Mouse (Mus musculus): Measurements from ENCODE around the gene Gpr25. TPM values are rescaled to one million over a fixed set of nuclear protein-coding genes. Genes with fewer than 3 reads are reported as not detected.

The Gpr25 gene
- polyA plus RNA-seq, 1 experiment from 2014 or later = not detected

DNA sequence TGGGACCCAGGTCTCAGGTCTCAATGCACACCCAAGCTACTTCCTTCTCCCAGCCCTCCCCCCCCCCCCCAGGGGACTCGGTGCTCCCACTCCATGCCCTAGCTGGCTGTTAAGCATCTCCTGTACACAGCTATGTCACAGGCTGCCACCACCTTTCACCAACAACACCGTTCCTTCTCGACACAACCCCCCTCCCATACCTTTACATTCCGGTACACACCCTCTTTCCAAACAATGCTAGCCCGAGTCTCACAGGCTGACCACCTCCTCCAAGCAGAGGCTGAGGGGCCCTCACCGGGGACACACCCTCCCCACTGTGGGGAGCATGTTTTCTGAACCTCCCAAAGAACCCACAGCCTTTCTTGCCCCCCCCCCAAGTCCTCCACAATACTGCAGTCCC, 29.1 kb downstream of the Gpr25 start:
- WGBS = 2% methylated on average over 6 of the region's 6 CpGs
- Histone ChIP-seq H3K4me1 (ENCODE audit: control insufficient read depth, insufficient read depth, low read length) (peaks cover 43% of the 10 kb centered on the region), H3K9ac (ENCODE audit: low read length) (peak overlapping the region; percentile 40)

GRCm38 (mm10) chr1:136230201-136230600, 30.5 kb downstream of the Gpr25 start:
- no peaks in the 10 kb centered on the region; the same call in 1 of the 2 replicates for H3K36me3 ChIP-seq (ENCODE audit: control insufficient read depth, insufficient read depth, low read length)
- no peaks in the 10 kb centered on the region for H3K9me3 ChIP-seq (ENCODE audit: control insufficient read depth, low read length)
- peak overlapping the region; percentile 80 for H3K4me2 ChIP-seq (ENCODE audit: low read depth, severe bottlenecking)
- no peaks in the 10 kb centered on the region for H3K27me3 ChIP-seq (ENCODE audit: control insufficient read depth, insufficient read depth, low read length)
- peak overlapping the region; percentile 30; the same call in 1 of the 2 replicates for H3K27ac ChIP-seq (replicated peaks; ENCODE audit: low read depth, low read length)
- H3K9ac ChIP-seq (ENCODE audit: low read length) = 0 out of 2 replicates have a peak overlapping the region, but pooled peaks have one; percentile 19
- H3K4me1 ChIP-seq (ENCODE audit: control insufficient read depth, insufficient read depth, low read length) = peaks cover 43% of the 10 kb centered on the region
- H3K4me3 ChIP-seq (ENCODE audit: low read depth, low read length) = peak overlapping the region; percentile 11
- DNase-seq (ENCODE audit: low spot score) (peak; percentile 52), ATAC-seq (ENCODE audit: insufficient number of reproducible peaks, low FRiP score, low TSS enrichment, low read depth) (no peak)
- WGBS = 21% methylated on average over 11 of the region's 11 CpGs

More for the DNA sequence above, 29.1 kb downstream of the Gpr25 start:
- no peak overlapping the region for H3K27ac ChIP-seq (replicated peaks; ENCODE audit: low read depth, low read length)
- DNase-seq (ENCODE audit: low spot score) (peak; percentile 26), ATAC-seq (ENCODE audit: insufficient number of reproducible peaks, low FRiP score, low TSS enrichment, low read depth) (no peak)
- no peaks in the 10 kb centered on the region for H3K9me3 ChIP-seq (ENCODE audit: control insufficient read depth, low read length)
- H3K4me3 ChIP-seq (ENCODE audit: low read depth, low read length) = peak overlapping the region; percentile 73
- peak overlapping the region; percentile 80 for H3K4me2 ChIP-seq (ENCODE audit: low read depth, severe bottlenecking)
- no peaks in the 10 kb centered on the region for H3K27me3 ChIP-seq (ENCODE audit: control insufficient read depth, insufficient read depth, low read length)
- H3K36me3 ChIP-seq (ENCODE audit: control insufficient read depth, insufficient read depth, low read length) = no peaks in the 10 kb centered on the region; the same call in 1 of the 2 replicates

DNA sequence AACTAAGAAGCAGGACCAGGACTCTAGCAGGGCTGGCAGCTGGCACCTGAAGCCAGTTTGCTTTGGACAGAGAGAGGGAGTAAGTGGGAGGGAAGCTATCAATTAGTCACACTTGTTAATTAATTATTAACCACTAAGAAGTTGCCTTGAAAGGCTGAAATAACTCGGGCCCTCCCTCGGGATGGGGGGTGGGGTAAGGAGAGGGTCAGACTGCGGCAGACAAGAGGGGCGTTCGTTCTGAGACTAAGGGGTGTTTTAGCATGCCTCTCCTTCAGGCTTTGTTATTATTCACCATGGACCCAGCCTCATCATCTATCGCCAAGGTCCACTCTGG, 31.7 kb downstream of the Gpr25 start:
- Histone ChIP-seq H3K4me2 (ENCODE audit: low read depth, severe bottlenecking) (no peak overlapping the region), H3K4me1 (ENCODE audit: control insufficient read depth, insufficient read depth, low read length) (peaks cover 40% of the 10 kb centered on the region), H3K9me3 (ENCODE audit: control insufficient read depth, low read length) (no peaks in the 10 kb centered on the region), H3K27ac (replicated peaks; ENCODE audit: low read depth, low read length) (no peak overlapping the region), H3K4me3 (ENCODE audit: low read depth, low read length) (no peak overlapping the region), H3K27me3 (ENCODE audit: control insufficient read depth, insufficient read depth, low read length) (no peaks in the 10 kb centered on the region), H3K9ac (ENCODE audit: low read length) (no peak overlapping the region), H3K36me3 (ENCODE audit: control insufficient read depth, insufficient read depth, low read length) (peaks cover 5% of the 10 kb centered on the region; the same call in 1 of the 2 replicates)
- 38% methylated on average over 6 of the region's 6 CpGs for WGBS
- DNase-seq (ENCODE audit: low spot score) = no peak
- no peak for ATAC-seq (ENCODE audit: insufficient number of reproducible peaks, low FRiP score, low TSS enrichment, low read depth)

DNA sequence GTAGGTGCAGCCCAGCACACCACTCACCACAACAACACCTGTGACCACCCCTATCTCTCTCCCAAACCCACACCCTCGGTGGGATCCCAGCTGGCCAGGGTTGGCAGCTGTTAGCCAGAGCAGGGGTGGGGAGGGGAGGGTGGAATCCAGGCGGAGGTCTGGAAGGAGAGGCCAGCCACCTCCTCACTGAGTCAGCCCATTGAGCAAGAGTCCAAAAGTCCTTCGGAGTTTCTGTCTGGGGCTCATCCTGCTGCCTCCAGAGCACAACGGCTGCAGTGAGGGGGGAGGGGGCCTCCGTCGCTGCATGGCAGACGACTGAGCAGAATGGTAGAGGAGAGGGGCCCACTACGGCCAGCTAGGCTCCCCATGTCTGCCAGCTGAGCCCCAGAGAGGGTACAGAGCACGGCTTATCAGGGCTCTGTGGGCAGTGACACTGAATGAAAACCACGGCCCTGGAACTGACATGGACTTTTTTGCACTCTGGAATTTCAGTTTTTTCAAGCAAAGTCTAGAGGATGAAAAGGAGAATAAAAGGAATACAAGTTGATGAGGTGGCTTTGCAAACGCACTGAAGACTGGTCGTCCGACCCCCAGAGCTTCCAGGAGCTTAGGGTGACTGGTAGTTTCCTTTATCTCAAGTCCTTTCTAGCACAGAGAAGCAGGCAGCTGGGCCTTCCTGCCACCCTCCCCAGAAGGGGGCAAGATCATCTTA, 32.2 kb downstream of the Gpr25 start:
- Histone ChIP-seq H3K27me3 (ENCODE audit: control insufficient read depth, insufficient read depth, low read length) (no peaks in the 10 kb centered on the region), H3K4me3 (ENCODE audit: low read depth, low read length) (no peak overlapping the region), H3K9me3 (ENCODE audit: control insufficient read depth, low read length) (no peaks in the 10 kb centered on the region), H3K4me1 (ENCODE audit: control insufficient read depth, insufficient read depth, low read length) (peaks cover 40% of the 10 kb centered on the region), H3K27ac (replicated peaks; ENCODE audit: low read depth, low read length) (no peak overlapping the region), H3K4me2 (ENCODE audit: low read depth, severe bottlenecking) (no peak overlapping the region), H3K9ac (ENCODE audit: low read length) (no peak overlapping the region), H3K36me3 (ENCODE audit: control insufficient read depth, insufficient read depth, low read length) (peaks cover 5% of the 10 kb centered on the region; the same call in 1 of the 2 replicates)
- ATAC-seq (ENCODE audit: insufficient number of reproducible peaks, low FRiP score, low TSS enrichment, low read depth) (no peak), DNase-seq (ENCODE audit: low spot score) (peak; percentile 25)
- WGBS = 31% methylated on average over 13 of the region's 13 CpGs

DNA sequence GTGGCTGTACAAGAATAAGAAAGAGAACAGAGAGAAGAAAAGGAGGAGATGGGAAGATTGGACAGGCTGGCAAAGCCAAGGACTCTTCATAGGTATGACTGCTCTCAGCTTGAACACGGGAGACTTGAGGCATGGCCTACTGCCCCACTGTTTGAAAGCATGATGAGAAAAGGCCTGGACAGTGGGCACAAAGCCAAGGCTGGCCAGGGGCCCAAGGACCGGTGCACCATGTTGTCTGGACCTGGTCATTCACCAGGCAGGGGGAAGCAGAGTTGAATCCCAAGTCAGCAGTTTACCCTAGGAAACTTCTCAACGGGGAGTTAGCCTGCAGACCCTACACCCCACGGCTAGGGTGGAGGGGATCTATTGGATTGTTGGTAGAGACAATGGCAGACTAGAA, 32.8 kb downstream of the Gpr25 start:
- Histone ChIP-seq H3K27me3 (ENCODE audit: control insufficient read depth, insufficient read depth, low read length) (no peaks in the 10 kb centered on the region), H3K4me2 (ENCODE audit: low read depth, severe bottlenecking) (no peak overlapping the region), H3K9ac (ENCODE audit: low read length) (no peak overlapping the region), H3K36me3 (ENCODE audit: control insufficient read depth, insufficient read depth, low read length) (peaks cover 5% of the 10 kb centered on the region; the same call in 1 of the 2 replicates), H3K4me1 (ENCODE audit: control insufficient read depth, insufficient read depth, low read length) (peaks cover 40% of the 10 kb centered on the region), H3K4me3 (ENCODE audit: low read depth, low read length) (no peak overlapping the region), H3K27ac (replicated peaks; ENCODE audit: low read depth, low read length) (no peak overlapping the region), H3K9me3 (ENCODE audit: control insufficient read depth, low read length) (no peaks in the 10 kb centered on the region)
- 83% methylated on average over 4 of the region's 4 CpGs for WGBS
- DNase-seq (ENCODE audit: low spot score) (no peak), ATAC-seq (ENCODE audit: insufficient number of reproducible peaks, low FRiP score, low TSS enrichment, low read depth) (no peak)

DNA sequence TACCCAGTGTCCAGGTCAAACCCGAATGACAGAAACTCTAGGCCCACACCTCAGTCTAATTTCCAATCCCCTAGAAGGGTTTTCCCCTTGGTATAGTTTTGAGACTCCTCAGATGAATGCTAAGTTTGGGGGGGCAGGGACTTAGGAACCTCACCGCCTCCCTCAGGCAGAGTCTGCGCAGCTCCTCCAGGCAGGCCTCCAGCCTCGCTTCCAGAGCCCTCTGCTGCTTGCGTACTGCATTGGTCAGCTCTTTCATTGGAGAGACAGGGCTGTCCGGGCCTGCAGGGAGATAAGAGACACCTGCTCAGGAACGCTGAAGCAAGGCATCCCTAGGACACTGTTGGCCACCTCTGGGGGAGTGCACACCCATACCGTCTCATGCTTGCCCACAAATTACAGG, 34.0 kb downstream of the Gpr25 start:
- Histone ChIP-seq H3K27ac (replicated peaks; ENCODE audit: low read depth, low read length) (no peak overlapping the region), H3K27me3 (ENCODE audit: control insufficient read depth, insufficient read depth, low read length) (no peaks in the 10 kb centered on the region), H3K4me2 (ENCODE audit: low read depth, severe bottlenecking) (no peak overlapping the region), H3K4me1 (ENCODE audit: control insufficient read depth, insufficient read depth, low read length) (peaks cover 33% of the 10 kb centered on the region), H3K36me3 (ENCODE audit: control insufficient read depth, insufficient read depth, low read length) (peaks cover 5% of the 10 kb centered on the region; the same call in 1 of the 2 replicates), H3K9ac (ENCODE audit: low read length) (no peak overlapping the region), H3K4me3 (ENCODE audit: low read depth, low read length) (no peak overlapping the region), H3K9me3 (ENCODE audit: control insufficient read depth, low read length) (no peaks in the 10 kb centered on the region)
- no peak for ATAC-seq (ENCODE audit: insufficient number of reproducible peaks, low FRiP score, low TSS enrichment, low read depth)
- DNase-seq (ENCODE audit: low spot score) = no peak
- 91% methylated on average over 8 of the region's 8 CpGs for WGBS

GRCm38 (mm10) chr1:136225846-136226245, 34.8 kb downstream of the Gpr25 start:
- no peaks in the 10 kb centered on the region for H3K9me3 ChIP-seq (ENCODE audit: control insufficient read depth, low read length)
- no peaks in the 10 kb centered on the region for H3K27me3 ChIP-seq (ENCODE audit: control insufficient read depth, insufficient read depth, low read length)
- no peak overlapping the region for H3K9ac ChIP-seq (ENCODE audit: low read length)
- H3K4me2 ChIP-seq (ENCODE audit: low read depth, severe bottlenecking) = no peak overlapping the region
- H3K27ac ChIP-seq (replicated peaks; ENCODE audit: low read depth, low read length) = no peak overlapping the region
- peaks cover 5% of the 10 kb centered on the region; the same call in 1 of the 2 replicates for H3K36me3 ChIP-seq (ENCODE audit: control insufficient read depth, insufficient read depth, low read length)
- H3K4me3 ChIP-seq (ENCODE audit: low read depth, low read length) = no peak overlapping the region
- no peak for ATAC-seq (ENCODE audit: insufficient number of reproducible peaks, low FRiP score, low TSS enrichment, low read depth)
- DNase-seq (ENCODE audit: low spot score) = no peak
- WGBS = 95% methylated on average over 8 of the region's 8 CpGs
- peaks cover 25% of the 10 kb centered on the region for H3K4me1 ChIP-seq (ENCODE audit: control insufficient read depth, insufficient read depth, low read length)

DNA sequence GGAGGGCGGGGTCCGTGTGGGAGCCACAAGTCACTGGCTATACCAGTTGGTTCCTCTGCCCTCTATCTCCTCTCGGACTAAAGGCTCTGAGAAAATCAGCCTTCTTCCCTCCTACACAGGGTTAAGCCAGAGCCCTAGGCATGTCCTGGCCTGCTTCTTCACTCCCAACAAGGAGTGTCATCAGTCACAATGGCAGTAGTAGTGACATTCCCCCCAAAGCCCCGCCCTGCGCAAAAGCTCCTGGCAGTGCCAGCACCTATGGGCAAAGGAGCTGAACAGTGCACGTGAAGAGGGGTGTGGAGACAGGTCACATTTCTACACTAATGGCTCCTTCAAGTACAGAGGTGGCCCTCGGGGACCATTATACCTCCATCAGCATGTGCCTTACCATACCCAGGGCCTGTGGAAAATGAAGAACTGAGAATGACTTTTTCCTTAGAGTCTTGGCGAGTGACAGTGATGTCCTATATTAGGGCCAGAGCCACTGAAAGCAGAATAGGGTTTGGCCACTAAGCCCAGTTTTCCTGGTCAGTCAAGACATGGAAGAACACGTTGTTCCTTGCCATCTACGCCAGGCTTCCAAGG, 36.8 kb downstream of the Gpr25 start:
- Histone ChIP-seq H3K4me3 (ENCODE audit: low read depth, low read length) (no peak overlapping the region), H3K27ac (replicated peaks; ENCODE audit: low read depth, low read length) (no peak overlapping the region), H3K9me3 (ENCODE audit: control insufficient read depth, low read length) (no peaks in the 10 kb centered on the region), H3K9ac (ENCODE audit: low read length) (no peak overlapping the region), H3K4me2 (ENCODE audit: low read depth, severe bottlenecking) (no peak overlapping the region), H3K27me3 (ENCODE audit: control insufficient read depth, insufficient read depth, low read length) (no peaks in the 10 kb centered on the region), H3K36me3 (ENCODE audit: control insufficient read depth, insufficient read depth, low read length) (peaks cover 9% of the 10 kb centered on the region; the same call in 1 of the 2 replicates), H3K4me1 (ENCODE audit: control insufficient read depth, insufficient read depth, low read length) (peaks cover 5% of the 10 kb centered on the region)
- WGBS = 87% methylated on average over 10 of the region's 10 CpGs
- DNase-seq (ENCODE audit: low spot score) = no peak
- no peak for ATAC-seq (ENCODE audit: insufficient number of reproducible peaks, low FRiP score, low TSS enrichment, low read depth)

Measured in limb, embryonic 11.5 days (tissue).